Mouse (Mus musculus): Measurements from ENCODE around the gene Rab42. TPM values are rescaled to one million over a fixed set of nuclear protein-coding genes. Genes with fewer than 3 reads are reported as not detected.

The Rab42 gene
- polyA plus RNA-seq, 1 experiment: 0.30 TPM

DNA sequence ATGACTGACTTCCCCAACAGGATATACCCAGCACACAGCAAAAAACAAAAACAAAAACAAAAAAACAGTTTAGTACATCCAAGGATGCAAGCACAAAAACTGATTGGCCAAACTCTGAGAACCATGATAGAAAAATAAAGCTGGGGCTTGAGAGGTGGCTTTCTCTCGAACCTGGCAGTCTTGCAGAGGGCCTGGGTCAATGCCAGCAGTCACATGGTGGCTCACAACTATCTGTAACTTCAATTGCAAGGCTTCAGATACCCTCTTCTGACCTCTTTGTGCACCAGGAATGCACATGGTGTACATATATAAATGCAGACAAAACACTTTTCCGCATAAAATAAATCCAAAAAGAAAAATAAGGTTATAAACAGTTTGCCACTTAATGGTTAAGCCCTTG is 30.0 kb downstream of the Rab42 start:
- Histone ChIP-seq H3K4me3 (peak overlapping the region; percentile 97), H3K27me3 (ENCODE audit: control insufficient read depth, insufficient read depth, insufficient read length) (no peaks in the 10 kb centered on the region), H3K4me2 (ENCODE audit: low read depth) (peak overlapping the region; percentile 99), H3K79me2 (ENCODE audit: control insufficient read depth, insufficient read depth) (peaks cover 23% of the 10 kb centered on the region), H3ac (ENCODE audit: control insufficient read depth, insufficient read length) (no peak overlapping the region), H3K36me3 (ENCODE audit: control insufficient read depth, insufficient read depth) (no peaks in the 10 kb centered on the region)
- TF ChIP-seq MAX (IDR thresholded peaks at IDR 0.05; ENCODE audit: low read depth) (no peak), USF1 (IDR thresholded peaks at IDR 0.05; ENCODE audit: low read depth) (no peak), SRF (IDR thresholded peaks at IDR 0.05; ENCODE audit: control insufficient read depth, insufficient read length, low read depth) (no peak), POLR2A (IDR thresholded peaks at IDR 0.05; ENCODE audit: insufficient read length, low read depth) (no peak), TCF12 (IDR thresholded peaks at IDR 0.05; ENCODE audit: insufficient read depth, poor library complexity, severe bottlenecking) (no peak), CEBPB (IDR thresholded peaks at IDR 0.05; ENCODE audit: insufficient read depth, poor library complexity, severe bottlenecking) (no peak), E2F4 (IDR thresholded peaks at IDR 0.05; ENCODE audit: insufficient read depth) (no peak), POLR2AphosphoS2 (IDR thresholded peaks at IDR 0.05; ENCODE audit: insufficient read length, low read depth) (no peak), MYOD1 (IDR thresholded peaks at IDR 0.05; ENCODE audit: control insufficient read depth in 1 of 3, insufficient read length in 2 of 3, low read depth in 2 of 3) (no peak), REST (IDR thresholded peaks at IDR 0.05; ENCODE audit: insufficient read depth, insufficient read length) (no peak), TCF3 (IDR thresholded peaks at IDR 0.05; ENCODE audit: insufficient read length, low read depth) (no peak), MYOG (IDR thresholded peaks at IDR 0.05; ENCODE audit: control insufficient read depth in 1 of 3, insufficient read depth in 1 of 3, insufficient read length in 2 of 3, low read depth in 2 of 3) (no peak)

DNA sequence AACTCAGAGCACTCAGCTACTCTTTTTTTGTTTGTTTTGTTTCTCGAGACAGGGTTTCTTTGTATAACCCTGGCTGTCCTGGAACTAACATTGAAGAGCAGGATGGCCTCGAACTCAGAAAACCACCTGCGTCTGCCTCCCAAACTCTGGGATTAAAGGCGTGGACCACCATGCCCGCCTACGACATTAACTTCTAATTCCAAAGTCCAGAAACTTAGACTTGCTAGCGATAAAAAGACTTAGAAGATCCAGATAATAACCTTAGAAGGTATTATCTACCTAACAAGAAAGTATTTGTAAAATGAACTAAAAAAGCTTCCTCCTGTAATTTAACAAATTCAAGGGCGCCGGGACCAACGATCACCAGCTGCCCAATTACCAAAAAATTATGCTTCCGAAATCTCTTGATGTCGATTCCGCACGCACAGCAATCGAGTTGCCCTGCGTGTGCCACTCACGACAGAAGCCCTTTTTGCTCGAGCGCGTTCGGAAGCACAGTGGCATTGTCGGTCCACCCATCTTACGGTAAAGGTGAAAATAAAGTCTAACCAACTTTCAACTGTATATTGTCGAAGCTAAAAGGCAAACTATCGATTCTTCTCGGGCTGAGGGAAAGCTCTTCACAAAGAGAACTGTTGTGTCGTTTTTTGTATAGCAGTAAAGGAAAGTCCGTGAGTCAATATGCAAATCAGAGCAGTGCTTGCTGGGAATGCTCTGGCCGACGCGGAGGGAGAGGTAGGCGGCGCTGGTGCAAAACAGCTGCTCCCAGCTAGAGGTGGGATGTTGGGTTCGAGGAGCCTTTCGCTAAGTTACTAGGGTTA is 33.2 kb downstream of the Rab42 start:
- peak overlapping the region; percentile 4 for H3K4me3 ChIP-seq
- no peaks in the 10 kb centered on the region for H3K27me3 ChIP-seq (ENCODE audit: control insufficient read depth, insufficient read depth, insufficient read length)
- no peaks in the 10 kb centered on the region for H3K36me3 ChIP-seq (ENCODE audit: control insufficient read depth, insufficient read depth)
- H3K79me2 ChIP-seq (ENCODE audit: control insufficient read depth, insufficient read depth): peaks cover 1% of the 10 kb centered on the region
- peak overlapping the region; percentile 100 for H3K4me2 ChIP-seq (ENCODE audit: low read depth)
- no peak overlapping the region for H3ac ChIP-seq (ENCODE audit: control insufficient read depth, insufficient read length)
- TF ChIP-seq SRF (IDR thresholded peaks at IDR 0.05; ENCODE audit: control insufficient read depth, insufficient read length, low read depth) (no peak), MAX (IDR thresholded peaks at IDR 0.05; ENCODE audit: low read depth) (no peak), USF1 (IDR thresholded peaks at IDR 0.05; ENCODE audit: low read depth) (no peak), MYOD1 (IDR thresholded peaks at IDR 0.05; ENCODE audit: control insufficient read depth in 1 of 3, insufficient read length in 2 of 3, low read depth in 2 of 3) (peak in 2 of 3 experiments; percentile 87 to 89), POLR2AphosphoS2 (IDR thresholded peaks at IDR 0.05; ENCODE audit: insufficient read length, low read depth) (peak; percentile 95), POLR2A (IDR thresholded peaks at IDR 0.05; ENCODE audit: insufficient read length, low read depth) (peak; percentile 85), TCF12 (IDR thresholded peaks at IDR 0.05; ENCODE audit: insufficient read depth, poor library complexity, severe bottlenecking) (peak; percentile 12), REST (IDR thresholded peaks at IDR 0.05; ENCODE audit: insufficient read depth, insufficient read length) (no peak), CEBPB (IDR thresholded peaks at IDR 0.05; ENCODE audit: insufficient read depth, poor library complexity, severe bottlenecking) (peak; percentile 89), E2F4 (IDR thresholded peaks at IDR 0.05; ENCODE audit: insufficient read depth) (no peak), TCF3 (IDR thresholded peaks at IDR 0.05; ENCODE audit: insufficient read length, low read depth) (peak; percentile 12), MYOG (IDR thresholded peaks at IDR 0.05; ENCODE audit: control insufficient read depth in 1 of 3, insufficient read depth in 1 of 3, insufficient read length in 2 of 3, low read depth in 2 of 3) (peak; percentile 62 to 91 (median 86))

DNA sequence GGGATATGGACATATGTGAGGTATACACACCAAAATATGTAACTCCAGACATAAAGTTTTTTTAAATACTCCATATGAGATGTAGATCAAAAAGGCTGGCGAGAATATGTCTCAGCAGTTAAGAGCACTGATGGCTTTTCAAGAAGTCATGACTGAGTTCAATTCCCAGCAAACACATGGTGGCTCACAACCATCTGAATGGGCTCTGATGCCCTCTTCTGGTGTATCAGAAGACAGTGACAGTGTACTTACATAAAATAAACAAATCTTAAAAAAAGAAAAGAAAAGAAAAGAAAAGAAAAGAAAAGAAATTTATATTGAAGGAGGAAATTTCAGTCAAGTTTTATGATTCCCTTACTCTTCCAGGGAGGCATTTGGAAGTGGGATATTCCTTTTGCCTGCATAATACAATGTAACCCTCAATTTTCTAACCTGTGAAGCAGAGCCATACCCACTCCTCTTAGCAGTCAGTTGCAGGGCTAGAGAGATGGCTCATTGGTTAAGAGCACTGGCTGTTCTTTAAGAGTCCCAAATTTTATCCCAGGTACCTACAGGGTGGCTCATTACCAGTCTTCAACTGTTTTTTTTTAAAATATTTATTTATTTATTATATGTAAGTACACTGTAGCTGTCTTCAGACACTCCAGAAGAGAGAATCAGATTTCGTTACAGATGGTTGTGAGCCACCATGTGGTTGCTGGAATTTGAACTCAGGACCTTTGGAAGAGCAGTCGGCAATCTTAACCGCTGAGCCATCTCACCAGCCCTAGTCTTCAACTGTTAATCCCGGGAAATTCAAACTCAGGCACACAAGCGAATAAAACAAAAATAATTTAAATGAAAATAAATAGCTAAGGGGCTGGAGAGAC is 34.1 kb downstream of the Rab42 start:
- Histone ChIP-seq H3K36me3 (ENCODE audit: control insufficient read depth, insufficient read depth) (no peaks in the 10 kb centered on the region), H3ac (ENCODE audit: control insufficient read depth, insufficient read length) (no peak overlapping the region), H3K27me3 (ENCODE audit: control insufficient read depth, insufficient read depth, insufficient read length) (no peaks in the 10 kb centered on the region), H3K4me2 (ENCODE audit: low read depth) (no peak overlapping the region), H3K4me3 (no peak overlapping the region), H3K79me2 (ENCODE audit: control insufficient read depth, insufficient read depth) (no peaks in the 10 kb centered on the region)
- no peak for TF ChIP-seq USF1 (IDR thresholded peaks at IDR 0.05; ENCODE audit: low read depth)
- no peak for TF ChIP-seq TCF3 (IDR thresholded peaks at IDR 0.05; ENCODE audit: insufficient read length, low read depth)
- TF ChIP-seq TCF12 (IDR thresholded peaks at IDR 0.05; ENCODE audit: insufficient read depth, poor library complexity, severe bottlenecking): no peak
- TF ChIP-seq MYOD1 (IDR thresholded peaks at IDR 0.05; ENCODE audit: control insufficient read depth in 1 of 3, insufficient read length in 2 of 3, low read depth in 2 of 3): no peak
- no peak for TF ChIP-seq REST (IDR thresholded peaks at IDR 0.05; ENCODE audit: insufficient read depth, insufficient read length)
- TF ChIP-seq POLR2AphosphoS2 (IDR thresholded peaks at IDR 0.05; ENCODE audit: insufficient read length, low read depth): no peak

DNA sequence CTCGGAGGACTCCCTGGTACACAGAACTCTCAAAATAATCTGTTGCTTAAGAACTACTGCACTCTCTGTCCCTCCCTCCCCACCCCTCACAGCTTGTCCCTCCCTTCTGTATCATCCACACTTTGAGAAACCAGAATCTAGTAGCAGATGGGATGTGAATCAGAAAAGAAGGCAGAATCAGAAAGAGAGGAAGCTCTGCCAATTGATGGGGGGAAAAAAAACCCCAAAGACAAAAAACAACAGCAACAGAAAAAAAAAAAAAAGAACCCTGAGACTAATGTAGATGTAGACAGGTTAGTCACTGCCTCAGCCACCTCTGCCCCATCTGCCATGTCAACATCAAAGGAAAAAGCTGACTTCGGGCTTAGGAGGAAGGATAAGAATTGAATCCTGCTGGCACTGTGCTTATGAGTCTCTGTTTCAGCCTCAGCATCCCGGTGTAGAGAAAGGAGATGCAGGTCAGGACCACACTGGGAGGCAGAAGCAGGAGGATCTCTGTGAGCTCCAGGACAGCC is 36.3 kb downstream of the Rab42 start:
- Histone ChIP-seq H3K79me2 (ENCODE audit: control insufficient read depth, insufficient read depth) (peaks cover 4% of the 10 kb centered on the region), H3K36me3 (ENCODE audit: control insufficient read depth, insufficient read depth) (no peaks in the 10 kb centered on the region), H3K27me3 (ENCODE audit: control insufficient read depth, insufficient read depth, insufficient read length) (no peaks in the 10 kb centered on the region), H3K4me3 (no peak overlapping the region), H3K4me2 (ENCODE audit: low read depth) (no peak overlapping the region), H3ac (ENCODE audit: control insufficient read depth, insufficient read length) (no peak overlapping the region)
- TF ChIP-seq CEBPB (IDR thresholded peaks at IDR 0.05; ENCODE audit: insufficient read depth, poor library complexity, severe bottlenecking) (no peak), POLR2AphosphoS2 (IDR thresholded peaks at IDR 0.05; ENCODE audit: insufficient read length, low read depth) (no peak), MYOG (IDR thresholded peaks at IDR 0.05; ENCODE audit: control insufficient read depth in 1 of 3, insufficient read depth in 1 of 3, insufficient read length in 2 of 3, low read depth in 2 of 3) (no peak), USF1 (IDR thresholded peaks at IDR 0.05; ENCODE audit: low read depth) (no peak), POLR2A (IDR thresholded peaks at IDR 0.05; ENCODE audit: insufficient read length, low read depth) (no peak), REST (IDR thresholded peaks at IDR 0.05; ENCODE audit: insufficient read depth, insufficient read length) (no peak), E2F4 (IDR thresholded peaks at IDR 0.05; ENCODE audit: insufficient read depth) (no peak), TCF3 (IDR thresholded peaks at IDR 0.05; ENCODE audit: insufficient read length, low read depth) (no peak), TCF12 (IDR thresholded peaks at IDR 0.05; ENCODE audit: insufficient read depth, poor library complexity, severe bottlenecking) (no peak), SRF (IDR thresholded peaks at IDR 0.05; ENCODE audit: control insufficient read depth, insufficient read length, low read depth) (no peak), MYOD1 (IDR thresholded peaks at IDR 0.05; ENCODE audit: control insufficient read depth in 1 of 3, insufficient read length in 2 of 3, low read depth in 2 of 3) (no peak), MAX (IDR thresholded peaks at IDR 0.05; ENCODE audit: low read depth) (no peak)
